In the genomic region with DNA sequence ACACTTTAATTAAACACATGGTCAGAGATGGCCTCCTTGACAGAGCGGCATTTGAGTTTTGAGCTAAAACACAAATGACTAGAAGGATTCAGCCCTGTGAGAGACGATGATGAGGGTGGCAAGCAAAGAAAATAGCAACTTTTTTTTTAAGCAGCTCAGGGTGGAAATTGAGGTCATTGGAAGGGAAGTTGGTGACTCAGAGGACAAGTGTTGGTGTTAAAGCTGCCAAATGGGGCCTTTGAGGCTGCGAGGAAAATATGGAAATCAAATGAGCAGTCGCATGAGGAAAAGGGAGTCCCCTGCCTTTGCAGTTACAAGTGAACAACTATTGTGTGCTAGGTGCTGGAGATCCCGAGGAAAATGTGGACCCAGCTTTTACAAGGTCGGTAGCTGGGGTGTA, we compare ENCODE assay signal across 8 mouse cellular contexts.
A peak's percentile ranks its signal among the peaks of the same experiment; 100 is the strongest.
DNase-seq lines count a peak whose midpoint lies in the region; ATAC-seq and TF ChIP-seq lines count a peak whose summit lies in the region.

No protein-coding gene starts in this region.

- no peak for ATAC-seq in heart, embryonic 12.5 days (ENCODE audit: insufficient number of reproducible peaks, low FRiP score)

- whole genome bisulfite sequencing in heart, embryonic 12.5 days: 27% methylated on average over 6 of the region's 6 CpGs

- no peak for TF ChIP-seq CTCF in gastrocnemius, adult 2 months (IDR thresholded peaks at IDR 0.05)

- no peaks in the 10 kb centered on the region for H3K27me3 ChIP-seq in heart, embryonic 12.5 days (replicated peaks)

- no peak for DNase-seq in gastrocnemius, adult 2 months
- no peak for DNase-seq in gastrocnemius, adult 18-20 months (ENCODE audit: low spot score)
- peak; percentile 75 for DNase-seq in Muller cell, postnatal 12 days (ENCODE audit: inconsistent ontology term)
- peak; percentile 20 for DNase-seq in lung, postnatal 36 days
- DNase-seq in thymus, postnatal 4 days: no peak
- DNase-seq in gastrocnemius, postnatal 14 days: no peak
- no peak for DNase-seq in right cerebral cortex, adult 18-20 months

- H3K36me3 ChIP-seq in heart, embryonic 12.5 days: no peaks in the 10 kb centered on the region

- peak overlapping the region; percentile 96 for H3K4me2 ChIP-seq in heart, embryonic 12.5 days

- H3K27ac ChIP-seq in gastrocnemius, adult 2 months: no peak overlapping the region
- no peak overlapping the region for H3K27ac ChIP-seq in heart, embryonic 12.5 days (ENCODE audit: poor library complexity, severe bottlenecking)

- peaks cover 24% of the 10 kb centered on the region for H3K4me1 ChIP-seq in heart, embryonic 12.5 days (replicated peaks)

- intact Hi-C loops in gastrocnemius, adult 2 months (cut with DNase I): no loop called here
- intact Hi-C loops in gastrocnemius, postnatal 14 days (cut with DNase I; ENCODE audit: low total_unique reads): no loop called here

- H3K9ac ChIP-seq in heart, embryonic 12.5 days: no peak overlapping the region

- peak overlapping the region; percentile 88 for H3K4me3 ChIP-seq in gastrocnemius, adult 2 months
- H3K4me3 ChIP-seq in heart, embryonic 12.5 days: peak overlapping the region; percentile 69

- no peaks in the 10 kb centered on the region for H3K9me3 ChIP-seq in heart, embryonic 12.5 days (replicated peaks)

Comparison
In these comparisons a context has a peak if more than half of its experiments do, and no peak if none do; other contexts are left out.
1. DNase-seq: peak in Muller cell, postnatal 12 days (single experiment) and lung, postnatal 36 days (single experiment); none in gastrocnemius, adult 2 months (single experiment), gastrocnemius, adult 18-20 months (single experiment), thymus, postnatal 4 days (single experiment), gastrocnemius, postnatal 14 days (single experiment) and right cerebral cortex, adult 18-20 months (single experiment).